Mouse (Mus musculus) liver, embryonic 14.5 days (tissue): Measurements from ENCODE around the gene Klk12.

ENCODE experiments used
- CTCF ChIP-seq: IDR thresholded peaks from 2 replicates; pipeline ENCODE4 v1.5.1; 2016; ENCODE audit warnings: antibody characterized with exemption, low read depth, control low read depth
- EP300 ChIP-seq: IDR thresholded peaks from 2 replicates; pipeline ENCODE4 v1.6.1; 2016; ENCODE audit warnings: antibody characterized with exemption, low read depth

DNA sequence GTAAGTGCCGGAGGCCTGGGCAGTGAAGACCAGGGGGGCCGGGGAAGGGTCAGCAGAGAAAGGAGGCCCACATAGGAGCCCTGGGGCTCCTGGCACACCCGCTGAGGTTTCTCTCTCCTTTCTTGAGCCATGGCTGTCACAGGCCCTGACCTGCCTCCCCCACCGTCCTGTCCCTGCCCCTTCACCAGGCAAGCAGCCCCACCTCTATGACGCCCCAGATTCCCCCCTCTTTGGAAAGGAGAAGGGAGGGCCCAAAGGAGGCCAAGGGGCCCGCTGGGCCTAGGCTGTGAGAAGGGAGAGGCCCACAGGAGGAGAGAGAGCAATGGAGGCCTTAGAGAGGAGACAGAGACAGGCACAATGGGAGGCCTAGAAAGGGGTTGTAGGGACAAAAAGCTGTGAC, 6.1 kb downstream of the Klk12 start:
- TF ChIP-seq CTCF, result no peak
- no peak for TF ChIP-seq EP300
